Mouse (Mus musculus) bone marrow macrophage, adult 2 months (primary cell): Measurements from ENCODE around the gene Ston2.

Source experiments
- CTCF ChIP-seq: IDR thresholded peaks from 2 replicates; pipeline ENCODE4 v1.5.1; 2012; ENCODE audit warnings: low read depth, mild to moderate bottlenecking, low read length, moderate library complexity
- POLR2A ChIP-seq: IDR thresholded peaks from 2 replicates; pipeline ENCODE4 v1.6.1; 2012; ENCODE audit warnings: mild to moderate bottlenecking, low read depth, low read length, borderline replicate concordance

DNA sequence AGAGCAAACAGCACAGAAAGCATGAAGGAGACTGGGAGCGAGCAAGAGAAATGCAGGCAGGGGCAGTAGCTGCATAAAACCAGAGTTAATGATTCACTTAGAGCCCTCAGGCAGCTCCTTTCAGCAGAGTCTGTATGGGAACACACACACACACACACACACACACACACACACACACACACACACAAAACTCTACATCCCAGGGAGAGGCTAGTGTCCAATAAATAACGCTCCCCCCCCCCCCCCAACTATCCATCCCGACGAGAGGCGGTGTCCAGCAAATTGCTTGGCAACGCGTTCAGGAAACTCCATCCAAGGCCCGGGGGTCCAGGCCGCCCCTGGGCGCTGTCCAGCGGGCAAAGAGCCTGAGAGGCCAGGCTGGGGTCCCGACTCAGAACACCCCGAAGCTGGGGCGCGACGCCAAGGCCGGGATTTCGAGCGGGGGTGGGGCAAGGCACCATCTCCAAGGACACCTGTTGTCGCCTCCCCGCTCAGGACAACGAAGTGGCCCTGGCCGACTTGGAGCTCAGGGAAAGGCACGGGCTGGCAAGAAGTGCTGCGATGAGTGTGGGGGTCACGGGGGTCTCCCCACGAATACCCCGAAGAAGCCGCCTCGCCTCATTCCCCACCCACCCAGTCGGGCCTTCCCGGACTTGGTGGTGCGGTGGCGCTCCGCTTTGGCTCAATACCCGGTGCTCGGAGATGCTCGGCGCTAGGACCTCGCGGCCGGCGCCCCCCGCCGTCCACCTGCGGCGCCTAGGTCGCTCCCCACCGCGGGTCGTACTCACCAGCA, 9.8 kb downstream of the Ston2 start:
- no peak for TF ChIP-seq POLR2A
- no peak for TF ChIP-seq CTCF
